Mouse (Mus musculus): ENCODE measurements around the gene Acsl1.

DNA sequence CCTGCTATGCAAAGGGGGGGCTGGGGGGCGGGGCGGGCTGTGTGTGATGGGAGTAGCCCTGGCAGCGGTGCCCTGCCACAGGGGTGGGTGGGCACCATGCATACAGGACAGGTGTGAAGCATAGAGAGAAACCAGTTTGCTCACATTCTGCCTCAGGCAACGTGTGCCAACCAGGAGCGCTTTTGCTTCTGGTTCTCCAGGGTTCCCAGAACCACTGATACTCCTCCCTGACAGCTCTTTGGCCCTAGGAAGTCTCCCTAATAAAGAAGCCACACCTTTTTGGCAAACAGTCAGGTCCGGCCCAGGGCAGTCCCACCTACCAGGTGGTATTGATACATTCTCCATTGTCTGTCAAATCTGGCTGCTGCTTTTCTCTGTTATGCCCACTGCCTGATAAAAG lies 72.8 kb downstream of the Acsl1 start:
- no peak for TF ChIP-seq CTCF (IDR thresholded peaks at IDR 0.05; ENCODE audit: extremely low read depth, insufficient read depth, insufficient read length, insufficient replicate concordance)
- no peak for TF ChIP-seq POLR2A (IDR thresholded peaks at IDR 0.05; ENCODE audit: low read depth, low read length)

Data from spleen, adult 2 months (tissue).